Comparison of ENCODE assay signal across 28 mouse cellular contexts in genomic region chr5:10203067-10203466, GRCm38 (mm10). TPM values are rescaled to one million over a fixed set of nuclear protein-coding genes. Genes with fewer than 3 reads are reported as not detected.
DNase-seq lines count a peak whose midpoint lies in the region; TF ChIP-seq lines count a peak whose summit lies in the region.
"Had no signal": no experiment of that assay in that cellular context is flagged by ENCODE, and none has a peak within 500 bp of the region (broad histone marks: within the 10 kb centered on the region; RNA-seq: fewer than 3 reads in every experiment).

No protein-coding gene starts in this region.

- no peak for TF ChIP-seq POLR2A in CH12.LX (IDR thresholded peaks at IDR 0.05; ENCODE audit: low read depth, low read length)
- TF ChIP-seq POLR2A in myocyte (IDR thresholded peaks at IDR 0.05; ENCODE audit: insufficient read length, low read depth) = no peak

- no peak for DNase-seq in CH12.LX (ENCODE audit: extremely low read depth)
- peak; percentile 1 for DNase-seq in brain, adult 2 months (ENCODE audit: low read depth, low spot score)
- DNase-seq in frontal cortex, postnatal 14 days (ENCODE audit: low spot score in 2 of 2) = no peak
- DNase-seq in heart, embryonic 10.5 days (ENCODE audit: low spot score) = no peak
- DNase-seq in cerebellum, postnatal 4 days (ENCODE audit: low spot score in 2 of 2) = no peak
- DNase-seq: adrenal gland, adult 2 months; adrenal gland, adult 8-10 months; adrenal gland, postnatal 10 days; adrenal gland, postnatal 14 days; adrenal gland, postnatal 25 days; adrenal gland, postnatal 36 days; B cell, adult 2 months; cerebellum, adult 11 months; cerebellum, adult 11-12 months; cerebellum, adult 18-20 months; cerebellum, adult 2 months; cerebellum, adult 8-10 months had no signal

- H3K4me3 ChIP-seq in CH12.LX (replicated peaks in 1 of 3; ENCODE audit: low read depth in 2 of 3, low read length in 2 of 3, poor library complexity in 1 of 3) = no peak overlapping the region
- H3K4me3 ChIP-seq in myocyte = no peak overlapping the region
- no peak overlapping the region for H3K4me3 ChIP-seq in heart, embryonic 10.5 days

- no peaks in the 10 kb centered on the region for H3K36me3 ChIP-seq in CH12.LX (replicated peaks in 1 of 2; ENCODE audit: control insufficient read depth in 1 of 2, insufficient read depth in 1 of 2, low read length in 1 of 2)
- H3K36me3 ChIP-seq in myocyte (ENCODE audit: control insufficient read depth, insufficient read depth) = no peaks in the 10 kb centered on the region
- H3K36me3 ChIP-seq in heart, embryonic 10.5 days = no peaks in the 10 kb centered on the region
- H3K36me3 ChIP-seq: G1E had no signal

- peak; percentile 72 for TF ChIP-seq EP300 in CH12.LX (IDR thresholded peaks at IDR 0.05; ENCODE audit: low read length)

- no peak for TF ChIP-seq CTCF in CH12.LX (conservative IDR thresholded peaks at IDR 0.05 in 1 of 2, IDR thresholded peaks at IDR 0.05 in 1 of 2; ENCODE audit: low read depth in 2 of 2, low read length in 2 of 2)

- peak overlapping the region; percentile 26; the same call in 1 of the 2 replicates for H3K9ac ChIP-seq in CH12.LX (ENCODE audit: insufficient read depth, low read depth)

- 89% methylated on average over 1 of the region's 1 CpGs for WGBS in heart, embryonic 10.5 days

- peaks cover 14% of the 10 kb centered on the region for H3K9me3 ChIP-seq in CH12.LX (replicated peaks; ENCODE audit: low read length)
- H3K9me3 ChIP-seq in heart, embryonic 10.5 days = no peaks in the 10 kb centered on the region
- H3K9me3 ChIP-seq: G1E had no signal

- no peak for TF ChIP-seq RAD21 in CH12.LX (IDR thresholded peaks at IDR 0.05; ENCODE audit: low read depth, low read length)

- H3K4me1 ChIP-seq in CH12.LX (ENCODE audit: control insufficient read depth in 1 of 2, insufficient read depth in 2 of 2) = peaks cover 0 to 2% of the 10 kb centered on the region in 2 experiments; a peak in 1 of 4 replicates
- no peaks in the 10 kb centered on the region for H3K4me1 ChIP-seq in heart, embryonic 10.5 days

- H3K79me2 ChIP-seq in CH12.LX (replicated peaks; ENCODE audit: control insufficient read depth, extremely low read depth, insufficient read depth, poor library complexity, severe bottlenecking) = no peaks in the 10 kb centered on the region
- H3K79me2 ChIP-seq in myocyte (ENCODE audit: control insufficient read depth, insufficient read depth) = no peaks in the 10 kb centered on the region

- no peak overlapping the region for H3ac ChIP-seq in myocyte (ENCODE audit: control insufficient read depth, insufficient read length)

- in situ Hi-C loops in CH12.LX (cut with MboI; ENCODE audit: low pct_ligation_motif_present, low pct_unique_long_range_greater_than_20kb, low sequenced_read_pairs) = no loop called here

- no peak overlapping the region for H3K27ac ChIP-seq in CH12.LX (ENCODE audit: insufficient read depth, low read depth)
- H3K27ac ChIP-seq in heart, embryonic 10.5 days = no peak overlapping the region

- H3K27me3 ChIP-seq in CH12.LX (replicated peaks) = no peaks in the 10 kb centered on the region
- H3K27me3 ChIP-seq in myocyte (ENCODE audit: control insufficient read depth, insufficient read depth, insufficient read length) = no peaks in the 10 kb centered on the region
- H3K27me3 ChIP-seq in heart, embryonic 10.5 days (ENCODE audit: insufficient read depth, poor library complexity, severe bottlenecking) = no peaks in the 10 kb centered on the region
- H3K27me3 ChIP-seq: Patski had no signal

- dilution Hi-C loops in CH12.LX (cut with MboI; ENCODE audit: extremely low pct_ligation_motif_present, extremely low pct_unique_long_range_greater_than_20kb, low sequenced_read_pairs) = no loop called here

- H3K4me2 ChIP-seq in CH12.LX (ENCODE audit: insufficient read depth, low read depth, poor library complexity, severe bottlenecking) (no peak overlapping the region), myocyte (ENCODE audit: low read depth) (peak overlapping the region; percentile 30)

TF ChIP-seq in CH12.LX, 34 proteins besides CTCF, POLR2A, EP300 and RAD21:
- TF ChIP-seq ZNF384 (IDR thresholded peaks at IDR 0.05; ENCODE audit: low read depth, low read length) = peak; percentile 63
- TF ChIP-seq MEF2A (IDR thresholded peaks at IDR 0.05; ENCODE audit: borderline replicate concordance, low read depth, low read length) = peak; percentile 91
- peak; percentile 53; the same call in 1 of the 2 replicates for TF ChIP-seq IRF4 (IDR thresholded peaks at IDR 0.05; ENCODE audit: low read depth, low read length)
- TF ChIP-seq NRF1 (IDR thresholded peaks at IDR 0.05; ENCODE audit: low read depth, low read length) = no peak
- no peak for TF ChIP-seq SMC3 (IDR thresholded peaks at IDR 0.05; ENCODE audit: low read depth, low read length)
- 0 out of 2 replicates have a peak, but pooled peaks have one; percentile 17 for TF ChIP-seq JUND (conservative IDR thresholded peaks at IDR 0.05; ENCODE audit: low read depth, low read length)
- peak; percentile 49; the same call in 1 of the 2 replicates for TF ChIP-seq MYC (IDR thresholded peaks at IDR 0.05; ENCODE audit: low read depth, low read length)
- peak; percentile 57 for TF ChIP-seq JUN (IDR thresholded peaks at IDR 0.05; ENCODE audit: insufficient read depth, low read depth, low read length)
TF ChIP-seq in CH12.LX: peak in this region for 6.

TF ChIP-seq in myocyte, 11 proteins besides CTCF, POLR2A, EP300 and RAD21:
- TF ChIP-seq TCF3 (IDR thresholded peaks at IDR 0.05; ENCODE audit: insufficient read length, low read depth) (no peak), CEBPB (IDR thresholded peaks at IDR 0.05; ENCODE audit: insufficient read depth, poor library complexity, severe bottlenecking) (no peak), MAX (IDR thresholded peaks at IDR 0.05; ENCODE audit: low read depth) (no peak), SRF (IDR thresholded peaks at IDR 0.05; ENCODE audit: control insufficient read depth, insufficient read length, low read depth) (no peak), TCF12 (IDR thresholded peaks at IDR 0.05; ENCODE audit: insufficient read depth, poor library complexity, severe bottlenecking) (no peak), E2F4 (IDR thresholded peaks at IDR 0.05; ENCODE audit: insufficient read depth) (no peak), POLR2AphosphoS2 (IDR thresholded peaks at IDR 0.05; ENCODE audit: insufficient read length, low read depth) (no peak)

RNA-seq across cellular contexts. Expression of gene Gm5152, which starts 43.3 kb away (rescaled TPM):
- total RNA-seq in CH12.LX (2012; rRNA removed) = 0.68 and 1.2 TPM in 2 replicates
- total RNA-seq in CH12.LX (2014; rRNA removed) = not detected in 2 replicates
- 0.34 TPM in 1 of 2 replicates, not detected in the other for polyA plus RNA-seq in CH12.LX (2012; ENCODE audit: insufficient read length, low read depth)
- not detected for polyA plus RNA-seq in myocyte (2012; fragmentation: generic; extraction: Trizol)
- not detected in 2 replicates for polyA plus RNA-seq in heart, embryonic 10.5 days (2016; fragmentation: Nextera tagmentation; extraction: Ambion mirVana)
- total RNA-seq: adrenal gland, adult 18-20 months; adrenal gland, adult 2 months; adrenal gland, adult 8-10 months; adrenal gland, postnatal 10 days; adrenal gland, postnatal 14 days; adrenal gland, postnatal 25 days; adrenal gland, postnatal 36 days; adrenal gland, postnatal 4 days; ES-E14; G1E; MEL had no signal
- polyA plus RNA-seq: activated CD4-positive, CD25-positive, alpha-beta regulatory T cell, adult 4 months; adrenal gland, adult 2 months; brain, embryonic 14.5 days; C2C12; CD4-positive, CD25-positive, alpha-beta regulatory T cell, adult 4 months; cerebellum, adult 2 months; G1E; Patski had no signal
